Mouse (Mus musculus) liver, embryonic 14.5 days (tissue): Measurements from ENCODE around the gene Cct7. TPM values are rescaled to one million over a fixed set of nuclear protein-coding genes. Genes with fewer than 3 reads are reported as not detected.

Experiments used
- ATAC-seq: fragments of 200-750 bp; cut with Nextera tagmentation; 2 replicates; pipeline ENCODE4 v1.8.0; 2017; ENCODE audit warnings: moderate number of reproducible peaks, mild to moderate bottlenecking, moderate library complexity; ENCODE audit not compliant: insufficient read depth
- DNase-seq, 3 experiments: peaks; one replicate each; pipeline ENCODE4 v3.0.0-alpha.2; 2012 to 2013; ENCODE audit warnings: low read depth in 3 of 3, low spot score in 3 of 3
- H3K27ac ChIP-seq: fragments of 300-500 bp; sonication (generic); 2 replicates; pipeline ENCODE4 v1.5.1; 2014; ENCODE audit warnings: moderate library complexity, mild to moderate bottlenecking, control low read depth, inconsistent platforms
- H3K27me3 ChIP-seq: fragments of 300-500 bp; sonication (generic); 2 replicates; pipeline ENCODE4 v1.6.1; 2014; ENCODE audit warnings: mild to moderate bottlenecking, low read length, moderate library complexity; ENCODE audit not compliant: control insufficient read depth, insufficient read depth
- H3K36me3 ChIP-seq: fragments of 300-500 bp; sonication (generic); replicated peaks from 2 replicates; pipeline ENCODE4 v1.6.1; 2014; ENCODE audit warnings: low read depth; ENCODE audit not compliant: control insufficient read depth, insufficient read depth
- H3K4me1 ChIP-seq, 2 experiments: fragments of 200-500 bp in 1 of 2; fragments of 300-500 bp in 1 of 2; sonication (generic) in 1 of 2; replicated peaks; 2 replicates each; pipeline ENCODE4 v1.6.1; 2012 to 2014; ENCODE audit warnings: antibody characterized with exemption in 1 of 2, inconsistent platforms in 1 of 2, low read length in 1 of 2; ENCODE audit not compliant: control insufficient read depth in 2 of 2, insufficient read depth in 2 of 2
- H3K4me2 ChIP-seq: fragments of 300-500 bp; sonication (generic); 2 replicates; pipeline ENCODE4 v1.6.1; 2014; ENCODE audit warnings: low read depth, mild to moderate bottlenecking, control low read depth, moderate library complexity
- H3K4me3 ChIP-seq, 2 experiments: fragments of 200-500 bp in 1 of 2; fragments of 300-500 bp in 1 of 2; sonication (generic) in 1 of 2; 2 replicates each; pipeline ENCODE4 v1.5.1; 2012 to 2014; ENCODE audit warnings: low read depth in 2 of 2, low read length in 2 of 2, mild to moderate bottlenecking in 2 of 2, control low read depth in 1 of 2, inconsistent platforms in 1 of 2, moderate library complexity in 1 of 2; ENCODE audit not compliant: insufficient read depth in 1 of 2
- H3K9ac ChIP-seq: fragments of 300-500 bp; sonication (generic); replicated peaks from 2 replicates; pipeline ENCODE4 v1.6.1; 2014; ENCODE audit warnings: mild to moderate bottlenecking, control low read depth, moderate library complexity
- H3K9me3 ChIP-seq: fragments of 300-500 bp; sonication (generic); 2 replicates; pipeline ENCODE4 v1.6.1; 2016; ENCODE audit warnings: low read length, mixed read lengths; ENCODE audit not compliant: control insufficient read depth
- CTCF ChIP-seq: IDR thresholded peaks from 2 replicates; pipeline ENCODE4 v1.5.1; 2016; ENCODE audit warnings: antibody characterized with exemption, low read depth, control low read depth
- EP300 ChIP-seq: IDR thresholded peaks from 2 replicates; pipeline ENCODE4 v1.6.1; 2016; ENCODE audit warnings: antibody characterized with exemption, low read depth
- WGBS: fragments of 180-500 bp; shearing (Covaris S2); extraction: QIAGEN DNeasy Blood & Tissue Kit; methylation state at CpG from one replicate; pipeline ENCODE4 v1.1.7; 2014; ENCODE audit not compliant: insufficient replicate concordance; 5-methylcytosine and 5-hydroxymethylcytosine counted together
- polyA plus RNA-seq, 2 experiments: library from polyadenylated mRNA; depleted of rRNA in 1 of 2; stranded (reverse) in 1 of 2; unstranded in 1 of 2; fragments of >200 nt; fragmentation: Nextera tagmentation in 1 of 2; extraction: Ambion mirVana in 1 of 2; gene quantifications; 2 replicates each; pipeline versions ENCODE4 v1.2.1 to v1.2.3; 2012 to 2014

Cct7 gene
- polyA plus RNA-seq, 2 experiments: 162 to 285 TPM

GRCm38 (mm10) chr6:85515941-85516340, 64.6 kb downstream of the Cct7 start:
- H3K9ac ChIP-seq: no peak overlapping the region
- H3K9me3 ChIP-seq: no peaks in the 10 kb centered on the region
- 66% methylated on average over 4 of the region's 4 CpGs for WGBS
- peaks cover 41% of the 10 kb centered on the region for H3K27me3 ChIP-seq
- ATAC-seq (no peak), DNase-seq (no peak)
- H3K27ac ChIP-seq: no peak overlapping the region
- no peak overlapping the region for H3K4me3 ChIP-seq
- no peak overlapping the region for H3K4me2 ChIP-seq
- H3K4me1 ChIP-seq: no peaks in the 10 kb centered on the region
- TF ChIP-seq EP300 (no peak), CTCF (no peak)
- no peaks in the 10 kb centered on the region for H3K36me3 ChIP-seq

Other genes with a start within 250 kb of the Cct7 start
- 0.69 and 0.77 TPM in 2 replicates for gene Sfxn5, start 118.1 kb upstream of the Cct7 start, polyA plus RNA-seq (2012; rRNA removed)
- gene Sfxn5, start 118.1 kb upstream of the Cct7 start, polyA plus RNA-seq (2014; fragmentation: Nextera tagmentation; extraction: Ambion mirVana): 0.49 and 1.2 TPM in 2 replicates
- 0.29 and 0.40 TPM in 2 replicates for gene Rab11fip5, start 76.9 kb upstream of the Cct7 start, polyA plus RNA-seq (2012; rRNA removed)
- 0.33 and 0.61 TPM in 2 replicates for gene Rab11fip5, start 76.9 kb upstream of the Cct7 start, polyA plus RNA-seq (2014; fragmentation: Nextera tagmentation; extraction: Ambion mirVana)
- gene Noto, start 27.6 kb upstream of the Cct7 start, polyA plus RNA-seq (2012; rRNA removed): not detected in 2 replicates
- gene Noto, start 27.6 kb upstream of the Cct7 start, polyA plus RNA-seq (2014; fragmentation: Nextera tagmentation; extraction: Ambion mirVana): not detected in 2 replicates
- gene Smyd5, start 19.5 kb upstream of the Cct7 start, polyA plus RNA-seq (2012; rRNA removed): 14.8 and 16.9 TPM in 2 replicates
- gene Smyd5, start 19.5 kb upstream of the Cct7 start, polyA plus RNA-seq (2014; fragmentation: Nextera tagmentation; extraction: Ambion mirVana): 16.9 and 17.7 TPM in 2 replicates
- 16.9 and 18.4 TPM in 2 replicates for gene Pradc1, start 456 bp downstream of the Cct7 start, polyA plus RNA-seq (2012; rRNA removed)
- gene Pradc1, start 456 bp downstream of the Cct7 start, polyA plus RNA-seq (2014; fragmentation: Nextera tagmentation; extraction: Ambion mirVana): 18.1 and 19.8 TPM in 2 replicates
- 0.02 TPM in 1 of 2 replicates, not detected in the other for gene Fbxo41, start 51.5 kb downstream of the Cct7 start, polyA plus RNA-seq (2012; rRNA removed)
- not detected in 2 replicates for gene Fbxo41, start 51.5 kb downstream of the Cct7 start, polyA plus RNA-seq (2014; fragmentation: Nextera tagmentation; extraction: Ambion mirVana)
- not detected in 2 replicates for gene Egr4, start 62.1 kb downstream of the Cct7 start, polyA plus RNA-seq (2012; rRNA removed)
- not detected in 2 replicates for gene Egr4, start 62.1 kb downstream of the Cct7 start, polyA plus RNA-seq (2014; fragmentation: Nextera tagmentation; extraction: Ambion mirVana)
- gene Alms1, start 136.0 kb downstream of the Cct7 start, polyA plus RNA-seq (2012; rRNA removed): 1.2 and 1.7 TPM in 2 replicates
- gene Alms1, start 136.0 kb downstream of the Cct7 start, polyA plus RNA-seq (2014; fragmentation: Nextera tagmentation; extraction: Ambion mirVana): 1.8 and 2.1 TPM in 2 replicates